Mouse (Mus musculus): Measurements from ENCODE around the gene Clec9a. TPM values are rescaled to one million over a fixed set of nuclear protein-coding genes. Genes with fewer than 3 reads are reported as not detected.

Gene Clec9a
- 0.87 and 1.1 TPM in 2 replicates for polyA plus RNA-seq (2014; fragmentation: Nextera tagmentation; extraction: Ambion mirVana)

- no peak within 1 kb of the TSS for H3K9ac ChIP-seq
- no peaks in the 10 kb centered on the region for H3K4me1 ChIP-seq (ENCODE audit: insufficient read depth)
- no peak for ATAC-seq (ENCODE audit: insufficient read depth)
- no peak for TF ChIP-seq CTCF (IDR thresholded peaks at IDR 0.05; ENCODE audit: low read depth)
- WGBS = 81% methylated on average over 2 of the region's 2 CpGs
- H3K27ac ChIP-seq (ENCODE audit: low read depth) = no peak within 1 kb of the TSS
- no peak for DNase-seq
- H3K9me3 ChIP-seq (ENCODE audit: low read depth, low read length) = no peaks in the 10 kb centered on the region
- no peaks in the 10 kb centered on the region for H3K27me3 ChIP-seq (ENCODE audit: insufficient read depth, low read length)
- H3K4me3 ChIP-seq (ENCODE audit: low read depth, low read length) = no peak within 1 kb of the TSS
- no peak within 1 kb of the TSS for H3K4me2 ChIP-seq
- H3K36me3 ChIP-seq (ENCODE audit: insufficient read depth) = no peaks in the 10 kb centered on the region
Observed at GRCm38 (mm10) chr6:129408562-129408961, at the start of gene Clec9a. TSS of gene Clec9a (plus strand) at chr6:129408862.

GRCm38 (mm10) chr6:129359515-129359914 lies 49.1 kb upstream of the Clec9a start:
- H3K9ac ChIP-seq = no peak overlapping the region
- WGBS = 85% methylated on average over 2 of the region's 2 CpGs
- H3K27ac ChIP-seq (ENCODE audit: low read depth) = no peak overlapping the region
- ATAC-seq (ENCODE audit: insufficient read depth) (no peak), DNase-seq (no peak)
- H3K27me3 ChIP-seq (ENCODE audit: insufficient read depth, low read length) = no peaks in the 10 kb centered on the region
- no peaks in the 10 kb centered on the region for H3K36me3 ChIP-seq (ENCODE audit: insufficient read depth)
- no peak for TF ChIP-seq CTCF (IDR thresholded peaks at IDR 0.05; ENCODE audit: low read depth)
- H3K4me2 ChIP-seq = no peak overlapping the region
- H3K4me3 ChIP-seq (ENCODE audit: low read depth, low read length) = no peak overlapping the region
- H3K4me1 ChIP-seq (ENCODE audit: insufficient read depth) = no peaks in the 10 kb centered on the region
- no peaks in the 10 kb centered on the region for H3K9me3 ChIP-seq (ENCODE audit: low read depth, low read length)

DNA sequence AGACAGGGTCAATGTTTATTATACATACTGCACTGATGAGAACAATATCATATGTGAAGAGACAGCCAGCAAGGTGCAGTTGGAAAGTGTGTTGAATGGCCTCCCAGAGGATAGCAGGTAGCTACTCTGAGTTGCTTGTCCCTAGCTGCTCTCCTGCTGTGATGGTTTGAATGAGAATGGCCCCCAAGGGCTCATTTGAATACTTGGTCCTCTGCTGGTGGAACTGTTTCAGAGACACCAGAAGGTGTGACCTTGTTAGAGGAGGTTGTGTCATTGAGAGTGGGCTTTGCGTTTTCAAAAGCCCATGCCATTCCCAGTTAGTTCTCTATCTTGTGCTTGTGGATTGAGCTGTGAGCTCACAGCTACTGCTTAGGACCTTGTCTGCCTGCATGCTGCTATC lies 44.7 kb upstream of the Clec9a start:
- Histone ChIP-seq H3K27ac (ENCODE audit: low read depth) (no peak overlapping the region), H3K9me3 (ENCODE audit: low read depth, low read length) (no peaks in the 10 kb centered on the region), H3K4me2 (no peak overlapping the region), H3K9ac (no peak overlapping the region), H3K4me1 (ENCODE audit: insufficient read depth) (no peaks in the 10 kb centered on the region), H3K4me3 (ENCODE audit: low read depth, low read length) (no peak overlapping the region), H3K27me3 (ENCODE audit: insufficient read depth, low read length) (no peaks in the 10 kb centered on the region), H3K36me3 (ENCODE audit: insufficient read depth) (no peaks in the 10 kb centered on the region)
- DNase-seq (no peak), ATAC-seq (ENCODE audit: insufficient read depth) (no peak)
- TF ChIP-seq CTCF (IDR thresholded peaks at IDR 0.05; ENCODE audit: low read depth) = no peak
- WGBS = 36% methylated on average over 1 of the region's 1 CpGs

DNA sequence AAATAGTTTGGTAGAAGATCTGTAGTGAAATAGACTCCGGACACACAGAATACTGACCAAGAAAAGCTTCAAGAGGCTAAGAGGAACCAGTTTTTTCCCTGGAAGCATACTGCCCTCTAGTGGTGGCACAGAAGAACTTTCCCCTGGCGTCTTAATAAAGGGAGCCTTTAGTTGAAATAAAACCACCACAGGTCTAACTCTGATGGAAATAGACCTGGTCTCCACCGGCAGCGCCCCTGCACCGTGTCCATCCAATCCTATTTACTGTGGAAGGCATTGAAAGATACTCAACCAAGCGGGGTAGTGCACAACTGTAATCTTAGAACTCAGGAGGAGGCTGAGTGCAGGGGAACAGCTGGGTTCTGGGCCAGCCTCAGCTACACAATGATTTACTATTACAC lies 42.7 kb upstream of the Clec9a start:
- TF ChIP-seq CTCF (IDR thresholded peaks at IDR 0.05; ENCODE audit: low read depth) = peak; percentile 88
- H3K36me3 ChIP-seq (ENCODE audit: insufficient read depth) = no peaks in the 10 kb centered on the region
- 7% methylated on average over 6 of the region's 6 CpGs for whole genome bisulfite sequencing
- no peaks in the 10 kb centered on the region for H3K4me1 ChIP-seq (ENCODE audit: insufficient read depth)
- no peaks in the 10 kb centered on the region for H3K9me3 ChIP-seq (ENCODE audit: low read depth, low read length)
- no peaks in the 10 kb centered on the region for H3K27me3 ChIP-seq (ENCODE audit: insufficient read depth, low read length)
- DNase-seq (peak; percentile 90), ATAC-seq (ENCODE audit: insufficient read depth) (peak; percentile 73)
- no peak overlapping the region for H3K27ac ChIP-seq (ENCODE audit: low read depth)
- no peak overlapping the region for H3K9ac ChIP-seq
- H3K4me3 ChIP-seq (ENCODE audit: low read depth, low read length) = no peak overlapping the region
- no peak overlapping the region for H3K4me2 ChIP-seq

- DNase-seq (no peak), ATAC-seq (ENCODE audit: insufficient read depth) (no peak)
- Histone ChIP-seq H3K27me3 (ENCODE audit: insufficient read depth, low read length) (no peaks in the 10 kb centered on the region), H3K9me3 (ENCODE audit: low read depth, low read length) (no peaks in the 10 kb centered on the region), H3K4me2 (no peak overlapping the region), H3K27ac (ENCODE audit: low read depth) (no peak overlapping the region), H3K4me3 (ENCODE audit: low read depth, low read length) (no peak overlapping the region), H3K9ac (no peak overlapping the region), H3K4me1 (ENCODE audit: insufficient read depth) (no peaks in the 10 kb centered on the region), H3K36me3 (ENCODE audit: insufficient read depth) (no peaks in the 10 kb centered on the region)
- no peak for TF ChIP-seq CTCF (IDR thresholded peaks at IDR 0.05; ENCODE audit: low read depth)
- 62% methylated on average over 7 of the region's 7 CpGs for WGBS
Observed at GRCm38 (mm10) chr6:129369374-129370132, 39.1 kb upstream of the Clec9a start.

GRCm38 (mm10) chr6:129374937-129375471 lies 33.7 kb upstream of the Clec9a start:
- 70% methylated on average over 2 of the region's 2 CpGs for WGBS
- ATAC-seq (ENCODE audit: insufficient read depth) = no peak
- TF ChIP-seq CTCF (IDR thresholded peaks at IDR 0.05; ENCODE audit: low read depth) = no peak

DNA sequence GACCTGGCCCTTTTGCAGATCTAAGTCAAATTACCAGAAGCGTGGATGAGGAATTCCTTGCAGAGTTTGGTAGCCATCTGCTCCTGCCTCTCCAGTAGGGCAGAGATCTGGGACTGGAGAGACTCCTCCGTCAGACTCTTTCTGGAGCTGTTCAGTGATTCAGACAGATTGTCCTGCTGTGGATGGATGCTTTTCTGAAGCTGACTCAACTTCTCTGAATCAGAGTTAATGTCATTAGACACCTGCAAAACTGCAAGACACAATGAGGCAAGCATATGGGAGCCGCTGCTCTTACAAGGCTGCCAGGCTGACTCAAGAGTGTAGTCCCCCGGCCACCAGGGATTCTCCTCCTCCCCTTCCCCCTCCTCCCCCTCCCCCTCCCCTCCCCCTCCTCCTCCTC lies 28.2 kb upstream of the Clec9a start:
- 59% methylated on average over 4 of the region's 4 CpGs for whole genome bisulfite sequencing
- Histone ChIP-seq H3K36me3 (ENCODE audit: insufficient read depth) (no peaks in the 10 kb centered on the region), H3K27me3 (ENCODE audit: insufficient read depth, low read length) (no peaks in the 10 kb centered on the region), H3K4me1 (ENCODE audit: insufficient read depth) (no peaks in the 10 kb centered on the region), H3K27ac (ENCODE audit: low read depth) (no peak overlapping the region), H3K9ac (no peak overlapping the region), H3K4me3 (ENCODE audit: low read depth, low read length) (no peak overlapping the region), H3K4me2 (no peak overlapping the region), H3K9me3 (ENCODE audit: low read depth, low read length) (no peaks in the 10 kb centered on the region)
- DNase-seq = no peak
- ATAC-seq (ENCODE audit: insufficient read depth) = no peak
- no peak for TF ChIP-seq CTCF (IDR thresholded peaks at IDR 0.05; ENCODE audit: low read depth)

More at GRCm38 (mm10) chr6:129374937-129375471, 33.7 kb upstream of the Clec9a start:
- no peak overlapping the region for H3K4me3 ChIP-seq (ENCODE audit: low read depth, low read length)
- H3K4me2 ChIP-seq = no peak overlapping the region
- H3K27me3 ChIP-seq (ENCODE audit: insufficient read depth, low read length) = no peaks in the 10 kb centered on the region
- no peak overlapping the region for H3K9ac ChIP-seq
- DNase-seq = no peak
- no peak overlapping the region for H3K27ac ChIP-seq (ENCODE audit: low read depth)
- H3K36me3 ChIP-seq (ENCODE audit: insufficient read depth) = no peaks in the 10 kb centered on the region
- no peaks in the 10 kb centered on the region for H3K4me1 ChIP-seq (ENCODE audit: insufficient read depth)
- no peaks in the 10 kb centered on the region for H3K9me3 ChIP-seq (ENCODE audit: low read depth, low read length)
